Mouse (Mus musculus) stomach, embryonic 15.5 days (tissue): ENCODE results near the gene Syne3. TPM values are rescaled to one million over a fixed set of nuclear protein-coding genes. Genes with fewer than 3 reads are reported as not detected.

Source experiments
- ATAC-seq: fragments of 200-750 bp; cut with Nextera tagmentation; 2 replicates; pipeline ENCODE4 v1.8.0; 2017; ENCODE audit warnings: low read depth, moderate number of reproducible peaks, moderate TSS enrichment; ENCODE audit not compliant: insufficient read depth, low FRiP score
- H3K27ac ChIP-seq: fragments of 300-500 bp; sonication (generic); 2 replicates; pipeline ENCODE4 v1.5.1; 2015; ENCODE audit warnings: mild to moderate bottlenecking, inconsistent platforms
- H3K27me3 ChIP-seq: fragments of 300-500 bp; sonication (generic); replicated peaks from 2 replicates; pipeline ENCODE4 v1.6.1; 2015; ENCODE audit warnings: inconsistent platforms
- H3K36me3 ChIP-seq: fragments of 300-500 bp; sonication (generic); 2 replicates; pipeline ENCODE4 v1.6.1; 2015; ENCODE audit warnings: inconsistent platforms
- H3K4me1 ChIP-seq: fragments of 300-500 bp; sonication (generic); 2 replicates; pipeline ENCODE4 v1.6.1; 2015; ENCODE audit warnings: inconsistent platforms
- H3K4me2 ChIP-seq: fragments of 300-500 bp; sonication (generic); 2 replicates; pipeline ENCODE4 v1.6.1; 2015; ENCODE audit warnings: mild to moderate bottlenecking, inconsistent platforms
- H3K4me3 ChIP-seq: fragments of 300-500 bp; sonication (generic); replicated peaks from 2 replicates; pipeline ENCODE4 v1.5.1; 2015; ENCODE audit warnings: inconsistent platforms
- H3K9ac ChIP-seq: fragments of 300-500 bp; sonication (generic); 2 replicates; pipeline ENCODE4 v1.6.1; 2015; ENCODE audit warnings: inconsistent platforms
- H3K9me3 ChIP-seq: fragments of 300-500 bp; sonication (generic); 2 replicates; pipeline ENCODE4 v1.6.1; 2016; ENCODE audit warnings: inconsistent platforms
- WGBS: fragments of 180-500 bp; shearing (Covaris S2); methylation state at CpG from one replicate; pipeline ENCODE4 v1.1.7; 2015; 5-methylcytosine and 5-hydroxymethylcytosine counted together
- polyA plus RNA-seq: library from polyadenylated mRNA; unstranded; fragments of >200 nt; fragmentation: Nextera tagmentation; extraction: Ambion mirVana; gene quantifications from 2 replicates; pipeline ENCODE4 v1.2.1, GENCODE M21; 2015

Gene Syne3
- polyA plus RNA-seq = 0.70 and 0.99 TPM in 2 replicates

DNA sequence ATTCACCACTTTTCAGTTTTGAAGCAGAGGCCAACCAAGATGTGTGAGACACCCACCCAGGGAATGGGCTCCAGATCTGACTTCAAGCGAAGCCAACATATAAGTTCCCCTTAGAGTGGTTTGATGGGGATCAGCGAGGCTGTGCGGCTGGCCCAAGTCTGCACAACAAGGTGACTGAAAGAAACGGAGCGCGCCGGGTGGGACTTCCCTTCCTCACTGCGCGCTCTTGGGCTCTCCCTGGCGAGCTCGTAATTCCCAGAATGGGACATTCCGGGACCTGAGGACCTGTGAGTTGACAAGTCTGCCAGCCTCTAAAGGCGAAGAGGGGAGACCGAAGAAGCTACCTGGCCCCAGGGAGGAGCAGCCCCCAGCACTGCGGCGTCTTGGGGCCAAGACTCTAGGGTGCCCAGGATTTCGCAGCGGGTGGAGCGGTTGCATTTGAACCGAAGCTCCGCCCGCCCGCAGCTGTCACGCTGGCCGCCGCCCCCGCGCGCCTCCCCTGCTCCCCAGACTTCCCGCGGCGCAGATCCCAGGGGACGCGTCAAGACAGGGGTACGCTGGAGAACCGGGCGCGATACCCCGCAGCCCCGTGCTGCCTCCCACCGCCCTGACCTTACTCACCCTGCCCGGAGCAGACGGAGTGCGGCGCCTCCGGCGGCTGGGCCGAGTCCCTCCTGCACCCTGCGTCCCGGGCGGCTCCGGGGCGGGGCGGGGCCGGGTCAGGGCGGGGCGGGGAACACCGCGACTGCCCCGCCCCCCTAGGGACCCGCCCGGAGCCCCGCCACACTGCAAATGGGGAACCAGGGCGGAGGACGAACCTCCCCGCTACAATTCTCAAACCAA is at the start of gene Syne3:
Gene Syne3, minus strand, starts transcription at position 440 of the 843 bp plus-strand sequence.
- Histone ChIP-seq H3K27ac (no peak within 1 kb of the TSS), H3K4me3 (peak within 1 kb of the TSS; percentile 71)
- WGBS = under 1% methylated on average over 66 of the region's 66 CpGs

GRCm38 (mm10) chr12:105055308-105055707 is 45.7 kb upstream of the Syne3 start:
- ATAC-seq = no peak

More for the DNA sequence above, at the start of gene Syne3:
- Histone ChIP-seq H3K9ac (peak within 1 kb of the TSS; percentile 19; the same call in 1 of the 2 replicates), H3K9me3 (no peaks in the 10 kb centered on the region), H3K4me1 (peaks cover 28% of the 10 kb centered on the region), H3K27me3 (0 out of 2 replicates have a peak, but pooled peaks cover 21% of the 10 kb centered on the region), H3K4me2 (peak within 1 kb of the TSS; percentile 96), H3K36me3 (no peaks in the 10 kb centered on the region)
- ATAC-seq = peak; percentile 88

DNA sequence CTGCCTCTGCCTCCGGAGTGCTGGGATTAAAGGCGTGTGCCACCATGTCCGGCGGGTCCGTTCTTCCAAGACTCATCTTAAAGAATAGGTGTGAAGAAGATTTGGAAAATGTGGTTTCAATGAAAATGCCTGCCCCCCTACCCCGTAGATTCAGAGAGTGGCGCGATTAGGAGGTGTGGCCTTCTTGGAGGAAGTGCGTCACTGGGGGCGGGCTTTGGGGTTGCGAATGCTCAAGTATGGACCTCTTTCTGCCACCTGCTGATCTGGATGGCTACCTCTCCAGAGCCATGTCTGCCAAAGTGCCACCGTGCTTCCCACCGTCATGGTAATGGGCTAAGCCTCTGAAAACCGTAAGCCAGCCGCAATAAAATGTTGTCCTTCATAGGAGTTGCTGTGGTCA is 44.4 kb upstream of the Syne3 start:
- WGBS = 93% methylated on average over 15 of the region's 15 CpGs
- H3K9me3 ChIP-seq = no peaks in the 10 kb centered on the region
- no peak for ATAC-seq

More at GRCm38 (mm10) chr12:105055308-105055707, 45.7 kb upstream of the Syne3 start:
- 82% methylated on average over 6 of the region's 6 CpGs for WGBS
- Histone ChIP-seq H3K4me1 (no peaks in the 10 kb centered on the region), H3K9me3 (no peaks in the 10 kb centered on the region), H3K27me3 (no peaks in the 10 kb centered on the region), H3K4me3 (no peak overlapping the region), H3K4me2 (no peak overlapping the region), H3K9ac (no peak overlapping the region), H3K36me3 (no peaks in the 10 kb centered on the region), H3K27ac (no peak overlapping the region)

GRCm38 (mm10) chr12:105050898-105051297 is 41.3 kb upstream of the Syne3 start:
- no peaks in the 10 kb centered on the region for H3K36me3 ChIP-seq
- no peak overlapping the region for H3K4me3 ChIP-seq
- WGBS = 14% methylated on average over 4 of the region's 4 CpGs
- H3K4me1 ChIP-seq = no peaks in the 10 kb centered on the region
- H3K27me3 ChIP-seq = no peaks in the 10 kb centered on the region
- no peak overlapping the region for H3K27ac ChIP-seq
- H3K4me2 ChIP-seq = no peak overlapping the region
- no peaks in the 10 kb centered on the region for H3K9me3 ChIP-seq
- no peak for ATAC-seq
- H3K9ac ChIP-seq = no peak overlapping the region

More for the DNA sequence above, 44.4 kb upstream of the Syne3 start:
- Histone ChIP-seq H3K27ac (no peak overlapping the region), H3K27me3 (no peaks in the 10 kb centered on the region), H3K4me3 (no peak overlapping the region), H3K4me1 (no peaks in the 10 kb centered on the region), H3K9ac (no peak overlapping the region), H3K36me3 (no peaks in the 10 kb centered on the region), H3K4me2 (no peak overlapping the region)

DNA sequence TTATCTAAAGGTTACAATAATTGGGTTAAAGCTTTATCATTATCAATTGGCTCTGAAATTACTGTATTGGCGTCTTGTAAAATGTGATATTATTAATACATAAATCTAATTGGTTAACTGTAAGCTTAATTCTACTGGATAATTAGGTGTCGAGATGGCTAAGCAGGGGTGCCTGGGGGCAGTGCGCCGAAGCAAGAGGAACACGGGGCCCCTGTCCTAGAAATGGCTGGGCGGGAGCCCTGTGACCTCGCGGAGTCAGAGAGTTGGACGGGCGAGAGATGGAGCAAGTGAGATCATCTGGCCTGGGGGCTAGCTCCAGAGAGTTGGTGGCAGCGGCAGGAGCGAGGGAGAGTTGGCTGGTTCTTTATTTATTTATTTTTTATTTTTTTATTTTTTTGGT is 40.2 kb upstream of the Syne3 start:
- H3K27ac ChIP-seq = no peak overlapping the region
- no peak overlapping the region for H3K4me3 ChIP-seq
- ATAC-seq = no peak
- no peaks in the 10 kb centered on the region for H3K27me3 ChIP-seq
- WGBS = 75% methylated on average over 12 of the region's 12 CpGs
- H3K4me2 ChIP-seq = no peak overlapping the region
- no peak overlapping the region for H3K9ac ChIP-seq
- H3K36me3 ChIP-seq = no peaks in the 10 kb centered on the region
- no peaks in the 10 kb centered on the region for H3K9me3 ChIP-seq
- H3K4me1 ChIP-seq = no peaks in the 10 kb centered on the region

GRCm38 (mm10) chr12:105048301-105048863 is 38.8 kb upstream of the Syne3 start:
- 76% methylated on average over 17 of the region's 17 CpGs for WGBS

DNA sequence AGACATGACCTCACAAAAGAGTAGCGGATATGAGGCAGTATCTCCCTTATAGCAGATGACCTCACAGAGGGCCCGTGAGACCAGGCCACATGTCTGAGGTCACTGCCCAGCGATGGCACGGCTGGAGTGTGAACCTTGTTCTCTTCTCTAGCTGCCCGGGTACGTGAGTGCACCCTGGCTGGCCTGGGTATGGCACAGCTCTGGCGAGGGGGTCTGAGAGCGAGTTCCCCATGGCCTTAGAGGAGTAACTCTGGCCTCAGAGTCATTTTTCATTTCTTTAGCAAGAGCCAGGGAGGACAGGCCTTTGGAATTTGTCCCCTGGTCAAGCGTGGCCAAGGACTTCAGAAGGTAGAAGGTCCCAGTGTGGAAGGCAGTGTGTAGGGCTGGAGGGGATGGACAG is 35.2 kb upstream of the Syne3 start:
- Histone ChIP-seq H3K9me3 (no peaks in the 10 kb centered on the region), H3K4me1 (no peaks in the 10 kb centered on the region), H3K4me2 (no peak overlapping the region), H3K36me3 (peaks cover 28% of the 10 kb centered on the region), H3K4me3 (no peak overlapping the region), H3K27me3 (no peaks in the 10 kb centered on the region), H3K9ac (no peak overlapping the region), H3K27ac (no peak overlapping the region)
- no peak for ATAC-seq
- 86% methylated on average over 9 of the region's 9 CpGs for WGBS

More at GRCm38 (mm10) chr12:105048301-105048863, 38.8 kb upstream of the Syne3 start:
- Histone ChIP-seq H3K4me2 (no peak overlapping the region), H3K4me3 (no peak overlapping the region), H3K9ac (no peak overlapping the region), H3K9me3 (no peaks in the 10 kb centered on the region), H3K36me3 (peaks cover under 1% of the 10 kb centered on the region; the same call in 1 of the 2 replicates), H3K27me3 (no peaks in the 10 kb centered on the region), H3K27ac (no peak overlapping the region), H3K4me1 (no peaks in the 10 kb centered on the region)
- ATAC-seq = no peak

GRCm38 (mm10) chr12:105043081-105043480 is 33.5 kb upstream of the Syne3 start:
- Histone ChIP-seq H3K4me3 (no peak overlapping the region), H3K36me3 (peaks cover 28% of the 10 kb centered on the region), H3K9me3 (no peaks in the 10 kb centered on the region), H3K27me3 (no peaks in the 10 kb centered on the region), H3K9ac (no peak overlapping the region), H3K4me2 (no peak overlapping the region), H3K4me1 (no peaks in the 10 kb centered on the region), H3K27ac (no peak overlapping the region)
- no peak for ATAC-seq
- 88% methylated on average over 5 of the region's 5 CpGs for WGBS

- Histone ChIP-seq H3K4me1 (no peaks in the 10 kb centered on the region; the same call in 1 of the 2 replicates), H3K9ac (no peak overlapping the region), H3K27me3 (no peaks in the 10 kb centered on the region), H3K9me3 (no peaks in the 10 kb centered on the region), H3K4me2 (no peak overlapping the region), H3K36me3 (peaks cover 28% of the 10 kb centered on the region), H3K4me3 (no peak overlapping the region), H3K27ac (no peak overlapping the region)
- no peak for ATAC-seq
- WGBS = 95% methylated on average over 7 of the region's 7 CpGs
Observed at GRCm38 (mm10) chr12:105040950-105041349, 31.3 kb upstream of the Syne3 start.

- ATAC-seq = peak; percentile 56; the same call in 1 of the 2 replicates
- Histone ChIP-seq H3K4me2 (no peak overlapping the region), H3K27ac (no peak overlapping the region), H3K36me3 (peaks cover 28% of the 10 kb centered on the region), H3K4me3 (no peak overlapping the region), H3K9ac (no peak overlapping the region), H3K9me3 (no peaks in the 10 kb centered on the region), H3K4me1 (no peaks in the 10 kb centered on the region; the same call in 1 of the 2 replicates), H3K27me3 (no peaks in the 10 kb centered on the region)
- 40% methylated on average over 12 of the region's 12 CpGs for WGBS
Observed at GRCm38 (mm10) chr12:105039578-105040289, 30.1 kb upstream of the Syne3 start.

DNA sequence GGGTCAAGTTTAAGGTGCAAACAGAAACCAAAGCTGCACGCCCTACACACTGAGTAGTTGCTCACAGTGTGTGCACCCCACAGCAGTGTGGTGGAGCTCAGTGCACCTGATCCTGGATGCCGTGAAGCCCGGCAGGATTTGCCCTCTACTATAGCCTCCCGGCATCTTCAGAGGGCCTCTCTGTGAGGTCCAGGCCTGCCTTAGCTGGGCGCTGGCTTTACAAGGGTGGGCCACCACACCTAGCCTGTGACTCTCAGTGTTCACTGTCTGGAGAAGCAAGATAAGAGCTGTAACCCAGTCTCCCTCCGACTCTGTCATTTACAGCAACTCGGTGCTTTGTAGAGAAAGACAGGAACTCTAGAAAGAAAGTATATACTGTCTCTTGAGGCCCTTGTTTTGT is 29.3 kb upstream of the Syne3 start:
- no peak overlapping the region for H3K27ac ChIP-seq
- peaks cover 6% of the 10 kb centered on the region for H3K4me1 ChIP-seq
- H3K27me3 ChIP-seq = no peaks in the 10 kb centered on the region
- H3K4me3 ChIP-seq = no peak overlapping the region
- H3K9ac ChIP-seq = no peak overlapping the region
- WGBS = 49% methylated on average over 7 of the region's 7 CpGs
- no peak overlapping the region for H3K4me2 ChIP-seq
- no peaks in the 10 kb centered on the region for H3K9me3 ChIP-seq
- peaks cover 28% of the 10 kb centered on the region for H3K36me3 ChIP-seq
- ATAC-seq = peak; percentile 89
